Mouse (Mus musculus) heart, adult 2 months (tissue): ENCODE measurements around the gene Glipr2.

Experiments
- CTCF ChIP-seq: fragments of 200-600 bp; IDR thresholded peaks from 2 replicates; pipeline ENCODE4 v1.8.1; 2022; ENCODE audit warnings: antibody characterized with exemption, mild to moderate bottlenecking, moderate library complexity
- POLR2A ChIP-seq: fragments of 200-500 bp; IDR thresholded peaks from 2 replicates; pipeline ENCODE4 v1.6.1; 2011; ENCODE audit warnings: mild to moderate bottlenecking, low read depth, low read length, control low read depth; ENCODE audit not compliant: insufficient read depth

DNA sequence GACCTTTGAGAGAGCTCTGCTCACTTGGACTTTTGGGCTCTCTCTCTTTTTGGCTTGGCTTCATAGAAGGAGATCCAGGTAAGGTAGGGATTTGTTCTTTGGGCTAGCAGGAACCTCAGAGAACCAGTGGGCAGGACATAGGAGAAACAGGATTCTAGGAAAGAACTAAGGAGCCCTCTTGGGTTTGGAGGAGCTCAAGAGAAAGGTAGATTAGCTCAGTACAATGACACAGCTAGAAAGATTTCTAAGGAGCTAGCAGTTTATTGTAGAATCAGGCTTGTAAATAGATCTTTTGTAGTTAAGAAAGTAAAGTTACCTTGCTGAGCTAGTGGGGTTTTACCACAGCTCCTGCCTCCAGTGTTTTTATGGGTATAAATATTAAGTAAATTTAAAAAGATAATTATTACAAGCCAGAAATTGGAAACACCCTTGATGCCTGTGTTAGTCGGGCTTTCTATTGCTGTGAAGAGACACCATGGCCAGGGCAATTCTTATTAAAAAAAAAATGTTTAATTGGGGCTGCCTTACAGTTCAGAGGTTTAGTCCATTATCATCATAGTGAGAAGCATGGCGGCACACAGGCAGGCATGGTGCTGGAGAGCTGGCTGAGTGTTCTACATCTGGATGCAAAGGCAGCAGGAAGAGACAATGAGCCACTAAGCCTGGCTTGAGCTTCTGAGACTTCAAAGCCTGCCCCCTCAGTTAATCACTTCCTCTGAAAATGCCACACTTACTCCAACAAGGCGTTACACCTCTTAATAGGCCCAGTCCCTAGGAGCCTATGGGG is 47.6 kb downstream of the Glipr2 start:
- TF ChIP-seq CTCF (no peak), POLR2A (no peak)
